Mouse (Mus musculus): ENCODE data around the gene Prcc. TPM values are rescaled to one million over a fixed set of nuclear protein-coding genes. Genes with fewer than 3 reads are reported as not detected.
"Not testable (repeated sequence)": the region's sequence is repeated elsewhere in the genome, so short reads cannot be mapped to it uniquely, and the experiment has no call there.

Gene Prcc
- total RNA-seq, 2 experiments from 2014 or later: 39.9 to 45.5 TPM

GRCm38 (mm10) chr3:87846186-87846585 is 39.2 kb downstream of the Prcc start:
- DNase-seq: no peak

GRCm38 (mm10) chr3:87844981-87845380 is 40.4 kb downstream of the Prcc start:
- DNase-seq: no peak

GRCm38 (mm10) chr3:87840858-87841257 is 44.5 kb downstream of the Prcc start:
- DNase-seq: no peak

- peak; percentile 27 for DNase-seq
Measured at GRCm38 (mm10) chr3:87838622-87839021, 46.8 kb downstream of the Prcc start.

GRCm38 (mm10) chr3:87833482-87833881 is 51.9 kb downstream of the Prcc start:
- no peak for DNase-seq

GRCm38 (mm10) chr3:87832109-87832859 is 53.1 kb downstream of the Prcc start:
- no peak for DNase-seq

- no peak for DNase-seq
Measured at GRCm38 (mm10) chr3:87829025-87829424, 56.4 kb downstream of the Prcc start.

GRCm38 (mm10) chr3:87828435-87828834 is 57.0 kb downstream of the Prcc start:
- DNase-seq: no peak

GRCm38 (mm10) chr3:87824206-87824605 is 61.2 kb downstream of the Prcc start, which contains the start of gene Pear1:
Pear1 (minus strand) TSS chr3:87824306.
- not testable (repeated sequence) for DNase-seq

GRCm38 (mm10) chr3:87818226-87818625 is 67.2 kb downstream of the Prcc start:
- DNase-seq: no peak

- DNase-seq: peak; percentile 48
Measured at GRCm38 (mm10) chr3:87816646-87817093, 68.7 kb downstream of the Prcc start.

- DNase-seq: no peak
Measured at GRCm38 (mm10) chr3:87816166-87816565, 69.2 kb downstream of the Prcc start.

- no peak for DNase-seq
Measured at GRCm38 (mm10) chr3:87812873-87813272, 72.5 kb downstream of the Prcc start.

GRCm38 (mm10) chr3:87812413-87812812 is 73.0 kb downstream of the Prcc start:
- no peak for DNase-seq

GRCm38 (mm10) chr3:87811297-87811696 is 74.1 kb downstream of the Prcc start:
- no peak for DNase-seq

GRCm38 (mm10) chr3:87809322-87809962 is 76.0 kb downstream of the Prcc start:
- no peak for DNase-seq

Other genes starting within 250 kb of the Prcc start
- under 1 TPM in 1 of 2 experiments, not detected in 1; 0.35 TPM for gene Lrrc71, start 137.0 kb downstream of the Prcc start, total RNA-seq (2021)
- gene Ntrk1, start 90.4 kb downstream of the Prcc start, total RNA-seq (2021): under 1 TPM in 1 of 2 experiments, not detected in 1; 0.11 TPM
- gene Insrr, start 88.7 kb downstream of the Prcc start, total RNA-seq (2021): under 1 TPM; 0.29 to 0.31 TPM
- 10 to 100 TPM in 1 of 2 experiments, 1 to 10 TPM in 1; 6.0 to 11.0 TPM for gene Pear1, start 61.3 kb downstream of the Prcc start, total RNA-seq (2021)
- gene Sh2d2a, start 38.9 kb downstream of the Prcc start, total RNA-seq (2021): under 1 TPM in 1 of 2 experiments, not detected in 1; 0.13 TPM
- 100 to 1,000 TPM; 167 to 171 TPM for gene Hdgf, start 20.7 kb upstream of the Prcc start, total RNA-seq (2021)
- gene Mrpl24, start 33.9 kb upstream of the Prcc start, total RNA-seq (2021): 10 to 100 TPM; 43.9 to 44.7 TPM
- gene Isg20l2, start 44.7 kb upstream of the Prcc start, total RNA-seq (2021): 1 to 10 TPM; 7.1 to 7.5 TPM
- 1 to 10 TPM; 4.0 to 4.2 TPM for gene Rrnad1, start 45.1 kb upstream of the Prcc start, total RNA-seq (2021)
- under 1 TPM in 1 of 2 experiments, not detected in 1; 0.31 TPM for gene Crabp2, start 63.1 kb upstream of the Prcc start, total RNA-seq (2021)
- 10 to 100 TPM; 21.0 to 22.0 TPM for gene Nes, start 85.5 kb upstream of the Prcc start, total RNA-seq (2021)
- gene Bcan, start 114.6 kb upstream of the Prcc start, total RNA-seq (2021): not detected
- not detected for gene Hapln2, start 142.0 kb upstream of the Prcc start, total RNA-seq (2021)
- 10 to 100 TPM; 13.1 to 16.7 TPM for gene Gpatch4, start 157.5 kb upstream of the Prcc start, total RNA-seq (2021)
- gene Naxe, start 172.9 kb upstream of the Prcc start, total RNA-seq (2021): 10 to 100 TPM; 36.5 to 39.7 TPM
- gene Ttc24, start 192.7 kb upstream of the Prcc start, total RNA-seq (2021): not detected
- under 1 TPM; 0.61 to 0.62 TPM for gene Iqgap3, start 196.4 kb upstream of the Prcc start, total RNA-seq (2021)

Measured in gastrocnemius, postnatal 25 days (tissue).